Mouse (Mus musculus) 3T3-L1 (cell line): ENCODE results near the gene Wrnip1.

Source experiments
- DNase-seq: peaks from one replicate; pipeline ENCODE4 v3.0.0-alpha.2; 2015; ENCODE audit warnings: low read depth, low spot score

The Wrnip1 gene

GRCm38 (mm10) chr13:32801693-32802221 lies at the start of gene Wrnip1:
Gene Wrnip1, plus strand, starts transcription at chr13:32802038.
- peak; percentile 100 for DNase-seq

GRCm38 (mm10) chr13:32752066-32752657 lies 49.7 kb upstream of the Wrnip1 start:
- DNase-seq: peak; percentile 64

GRCm38 (mm10) chr13:32759036-32759435 lies 42.8 kb upstream of the Wrnip1 start:
- no peak for DNase-seq

- DNase-seq: no peak
Observed at GRCm38 (mm10) chr13:32760795-32761194, 41.0 kb upstream of the Wrnip1 start.

- DNase-seq: no peak
Observed at GRCm38 (mm10) chr13:32763141-32763540, 38.7 kb upstream of the Wrnip1 start.

GRCm38 (mm10) chr13:32764448-32764847 lies 37.4 kb upstream of the Wrnip1 start:
- no peak for DNase-seq

GRCm38 (mm10) chr13:32768104-32768503 lies 33.7 kb upstream of the Wrnip1 start:
- DNase-seq: peak; percentile 68

GRCm38 (mm10) chr13:32769960-32770359 lies 31.9 kb upstream of the Wrnip1 start:
- peak; percentile 9 for DNase-seq

- no peak for DNase-seq
Observed at GRCm38 (mm10) chr13:32775889-32776288, 25.9 kb upstream of the Wrnip1 start.

GRCm38 (mm10) chr13:32776350-32776749 lies 25.5 kb upstream of the Wrnip1 start:
- DNase-seq: no peak

- no peak for DNase-seq
Observed at GRCm38 (mm10) chr13:32778861-32779260, 23.0 kb upstream of the Wrnip1 start.

GRCm38 (mm10) chr13:32783055-32783454 lies 18.8 kb upstream of the Wrnip1 start:
- DNase-seq: peak; percentile 44

GRCm38 (mm10) chr13:32783816-32784215 lies 18.0 kb upstream of the Wrnip1 start, which contains the start of gene Mylk4:
Gene Mylk4, minus strand, starts transcription at chr13:32783954.
- DNase-seq: no peak

- DNase-seq: no peak
Observed at GRCm38 (mm10) chr13:32787584-32787983, 14.3 kb upstream of the Wrnip1 start.

GRCm38 (mm10) chr13:32789781-32790180 lies 12.1 kb upstream of the Wrnip1 start:
- no peak for DNase-seq

- DNase-seq: peak; percentile 38
Observed at GRCm38 (mm10) chr13:32794619-32795018, 7.2 kb upstream of the Wrnip1 start.

- DNase-seq: no peak
Observed at GRCm38 (mm10) chr13:32795166-32795565, 6.7 kb upstream of the Wrnip1 start.

- DNase-seq: peak; percentile 19
Observed at GRCm38 (mm10) chr13:32797085-32797484, 4.8 kb upstream of the Wrnip1 start.

- DNase-seq: peak; percentile 73
Observed at GRCm38 (mm10) chr13:32799131-32799530, 2.7 kb upstream of the Wrnip1 start.

GRCm38 (mm10) chr13:32800859-32801258 lies 979 bp upstream of the Wrnip1 start:
- DNase-seq: peak; percentile 57

GRCm38 (mm10) chr13:32802259-32803081 lies 632 bp downstream of the Wrnip1 start, which contains the start of gene D930007J09Rik:
Gene D930007J09Rik, minus strand, starts transcription at chr13:32802849.
- peak; percentile 39 for DNase-seq

- DNase-seq: peak; percentile 55
Observed at GRCm38 (mm10) chr13:32803701-32804345, 2.0 kb downstream of the Wrnip1 start.
